In genomic region chr14:73608668-73609481, GRCm38 (mm10) we compare ENCODE assay signal across 19 mouse cellular contexts. TPM values are rescaled to one million over a fixed set of nuclear protein-coding genes. Genes with fewer than 3 reads are reported as not detected.
DNase-seq lines count a peak whose midpoint lies in the region; ATAC-seq and TF ChIP-seq lines count a peak whose summit lies in the region.
"Had no signal": no experiment of that assay in that cellular context is flagged by ENCODE, and none has a peak within 500 bp of the region (broad histone marks: within the 10 kb centered on the region; RNA-seq: fewer than 3 reads in every experiment).

No protein-coding gene starts in this region.

- WGBS in heart, embryonic 14.5 days: 21% methylated on average over 11 of the region's 11 CpGs
- WGBS in liver, postnatal 0 days (ENCODE audit: insufficient replicate concordance): 23% methylated on average over 11 of the region's 11 CpGs

- no peaks in the 10 kb centered on the region for H3K27me3 ChIP-seq in heart, embryonic 14.5 days (ENCODE audit: control insufficient read depth, insufficient read depth, low read length)
- no peaks in the 10 kb centered on the region for H3K27me3 ChIP-seq in liver, postnatal 0 days (ENCODE audit: insufficient read depth, low read length)
- no peaks in the 10 kb centered on the region for H3K27me3 ChIP-seq in MEL (ENCODE audit: control insufficient read depth in 1 of 2, insufficient read depth in 2 of 2, low read length in 2 of 2)
- H3K27me3 ChIP-seq: CH12.LX; limb, embryonic 12.5 days; Patski had no signal

- ATAC-seq in heart, embryonic 14.5 days (ENCODE audit: insufficient number of reproducible peaks, insufficient read depth, low FRiP score, low read depth): no peak
- no peak for ATAC-seq in liver, postnatal 0 days
- peak; percentile 85 for ATAC-seq in megakaryocyte progenitor cell, adult 5-6 weeks (replicated peaks; ENCODE audit: poor library complexity)
- ATAC-seq: Patski had no signal

- H3K9ac ChIP-seq in heart, embryonic 14.5 days (ENCODE audit: low read length): no peak overlapping the region; the same call in 1 of the 2 replicates
- H3K9ac ChIP-seq in liver, postnatal 0 days (replicated peaks): no peak overlapping the region
- no peak overlapping the region for H3K9ac ChIP-seq in MEL (ENCODE audit: control insufficient read depth, low read depth, low read length, poor library complexity, severe bottlenecking)
- H3K9ac ChIP-seq: hindbrain, embryonic 14.5 days; limb, embryonic 12.5 days had no signal

- no peak overlapping the region for H3K4me3 ChIP-seq in heart, embryonic 14.5 days (ENCODE audit: control insufficient read depth in 1 of 2, insufficient read depth in 1 of 2, low read depth in 1 of 2, low read length in 2 of 2)
- no peak overlapping the region for H3K4me3 ChIP-seq in liver, postnatal 0 days (ENCODE audit: low read depth, low read length)
- H3K4me3 ChIP-seq in MEL (ENCODE audit: control insufficient read depth in 1 of 2, insufficient read depth in 1 of 2, low read depth in 2 of 2, low read length in 2 of 2): no peak overlapping the region
- H3K4me3 ChIP-seq: limb, embryonic 12.5 days had no signal

- no peak for TF ChIP-seq EP300 in liver, postnatal 0 days (IDR thresholded peaks at IDR 0.05; ENCODE audit: low read depth)
- no peak for TF ChIP-seq EP300 in MEL (IDR thresholded peaks at IDR 0.05; ENCODE audit: low read depth in 1 of 2, low read length in 2 of 2)

- peak overlapping the region; percentile 35 for H3K4me2 ChIP-seq in heart, embryonic 14.5 days (ENCODE audit: low read length)
- 0 out of 2 replicates have a peak overlapping the region, but pooled peaks have one; percentile 22 for H3K4me2 ChIP-seq in liver, postnatal 0 days (ENCODE audit: low read depth, low read length)
- H3K4me2 ChIP-seq: hindbrain, embryonic 14.5 days; limb, embryonic 12.5 days had no signal

- H3K27ac ChIP-seq in heart, embryonic 14.5 days (replicated peaks in 1 of 2; ENCODE audit: control insufficient read depth in 1 of 2, insufficient read depth in 1 of 2, low read depth in 2 of 2, low read length in 2 of 2): no peak overlapping the region
- H3K27ac ChIP-seq in liver, postnatal 0 days (ENCODE audit: low read depth): no peak overlapping the region
- H3K27ac ChIP-seq in MEL (ENCODE audit: control insufficient read depth, low read depth, low read length): no peak overlapping the region
- H3K27ac ChIP-seq: hindbrain, embryonic 14.5 days; limb, embryonic 12.5 days had no signal

- no peaks in the 10 kb centered on the region for H3K79me2 ChIP-seq in MEL (ENCODE audit: control insufficient read depth, insufficient read depth, low read length, poor library complexity)

- no peak for TF ChIP-seq RAD21 in MEL (IDR thresholded peaks at IDR 0.05; ENCODE audit: low read depth, low read length)

- DNase-seq in heart, adult 11 months: no peak
- no peak for DNase-seq in liver, postnatal 0 days
- no peak for DNase-seq in liver
- DNase-seq in MEL (ENCODE audit: low read depth, low spot score): peak; percentile 38
- DNase-seq in right cerebral cortex, postnatal 25 days: no peak
- no peak for DNase-seq in lung, postnatal 25 days (ENCODE audit: low spot score)
- DNase-seq: cerebellum, adult 8-10 months; gastrocnemius, postnatal 25 days; kidney, adult 9 months; lung, postnatal 4 days had no signal

- peaks cover 14% of the 10 kb centered on the region; the same call in 1 of the 2 replicates for H3K36me3 ChIP-seq in heart, embryonic 14.5 days (ENCODE audit: control insufficient read depth, insufficient read depth, low read length)
- H3K36me3 ChIP-seq in liver, postnatal 0 days (replicated peaks; ENCODE audit: insufficient read depth, low read length): no peaks in the 10 kb centered on the region; the same call in 1 of the 2 replicates
- no peaks in the 10 kb centered on the region for H3K36me3 ChIP-seq in MEL (ENCODE audit: control insufficient read depth in 1 of 2, insufficient read depth in 2 of 2, low read length in 2 of 2)

- peaks cover 0 to 2% of the 10 kb centered on the region in 2 experiments; a peak in 2 of 4 replicates for H3K4me1 ChIP-seq in heart, embryonic 14.5 days (ENCODE audit: control insufficient read depth in 2 of 2, insufficient read depth in 2 of 2, low read length in 2 of 2)
- H3K4me1 ChIP-seq in liver, postnatal 0 days (ENCODE audit: insufficient read depth): no peaks in the 10 kb centered on the region; the same call in 1 of the 2 replicates
- H3K4me1 ChIP-seq in MEL (ENCODE audit: control insufficient read depth in 1 of 2, insufficient read depth in 2 of 2, low read length in 2 of 2): no peaks in the 10 kb centered on the region
- H3K4me1 ChIP-seq: limb, embryonic 12.5 days had no signal

- H3K9me3 ChIP-seq in heart, embryonic 14.5 days (ENCODE audit: control insufficient read depth, low read length): no peaks in the 10 kb centered on the region
- H3K9me3 ChIP-seq in liver, postnatal 0 days (ENCODE audit: low read length): no peaks in the 10 kb centered on the region
- no peaks in the 10 kb centered on the region for H3K9me3 ChIP-seq in MEL (replicated peaks; ENCODE audit: insufficient read depth, low read length)
- H3K9me3 ChIP-seq: limb, embryonic 12.5 days had no signal

- TF ChIP-seq POLR2A in MEL (IDR thresholded peaks at IDR 0.05; ENCODE audit: control insufficient read depth in 1 of 2, insufficient read depth in 1 of 2, low read depth in 1 of 2, low read length in 2 of 2, poor library complexity in 1 of 2): no peak

- TF ChIP-seq CTCF in liver, postnatal 0 days (IDR thresholded peaks at IDR 0.05; ENCODE audit: low read depth): no peak
- no peak for TF ChIP-seq CTCF in MEL (IDR thresholded peaks at IDR 0.05 in 2 of 3, conservative IDR thresholded peaks at IDR 0.05 in 1 of 3; ENCODE audit: control insufficient read depth in 1 of 3, insufficient read depth in 1 of 3, low read depth in 2 of 3, low read length in 3 of 3, poor library complexity in 1 of 3, severe bottlenecking in 1 of 3)

TF ChIP-seq in MEL, 35 proteins besides CTCF, POLR2A, EP300 and RAD21:
- peak; percentile 72 for TF ChIP-seq RCOR1 (IDR thresholded peaks at IDR 0.05; ENCODE audit: low read depth, low read length)
- TF ChIP-seq E2F4 (IDR thresholded peaks at IDR 0.05; ENCODE audit: borderline replicate concordance, low read depth, low read length): no peak

RNA-seq across cellular contexts. Expression of gene Gm21750, which starts 52.1 kb away (rescaled TPM):
- polyA plus RNA-seq in heart, embryonic 14.5 days (2014; fragmentation: Nextera tagmentation; extraction: Ambion mirVana): not detected in 2 replicates
- not detected in 2 replicates for polyA plus RNA-seq in liver, postnatal 0 days (2015; fragmentation: Nextera tagmentation; extraction: Ambion mirVana)
- not detected in 2 replicates for total RNA-seq in MEL (2012; rRNA removed)
- not detected for polyA plus RNA-seq in MEL (2012; ENCODE audit: insufficient read depth in 1 of 2, insufficient read length in 2 of 2, low read depth in 1 of 2, low replicate concordance in 2 of 2, missing spikeins in 1 of 2)
- total RNA-seq in megakaryocyte progenitor cell, adult 5-6 weeks (2015): not detected in 2 replicates
- total RNA-seq in megakaryocyte progenitor cell, adult 5-6 weeks (2017): not detected in 2 replicates
- total RNA-seq: CH12.LX; gastrocnemius, postnatal 25 days; layer of hippocampus, postnatal 25 days had no signal
- polyA plus RNA-seq: embryonic facial prominence, embryonic 11.5 days; hindbrain, embryonic 14.5 days; limb, embryonic 12.5 days; liver, embryonic 16.5 days; Patski had no signal
